Mouse (Mus musculus) neural tube, embryonic 14.5 days (tissue): ENCODE data around the gene Plxnc1. TPM values are rescaled to one million over a fixed set of nuclear protein-coding genes. Genes with fewer than 3 reads are reported as not detected.

Experiments used
- ATAC-seq: fragments of 200-750 bp; cut with Nextera tagmentation; 2 replicates; pipeline ENCODE4 v1.8.0; 2017; ENCODE audit warnings: low read depth, mild to moderate bottlenecking, moderate TSS enrichment, moderate library complexity
- H3K27ac ChIP-seq: fragments of 300-500 bp; sonication (generic); 2 replicates; pipeline ENCODE4 v1.5.1; 2014; ENCODE audit warnings: low read depth, mild to moderate bottlenecking, control low read depth, low read length, moderate library complexity, mixed read lengths
- H3K27me3 ChIP-seq: fragments of 300-500 bp; sonication (generic); 2 replicates; pipeline ENCODE4 v1.6.1; 2014; ENCODE audit warnings: low read length; ENCODE audit not compliant: control insufficient read depth, insufficient read depth
- H3K36me3 ChIP-seq: fragments of 300-500 bp; sonication (generic); 2 replicates; pipeline ENCODE4 v1.6.1; 2014; ENCODE audit warnings: low read length, mixed read lengths; ENCODE audit not compliant: control insufficient read depth, insufficient read depth
- H3K4me1 ChIP-seq: fragments of 300-500 bp; sonication (generic); 2 replicates; pipeline ENCODE4 v1.6.1; 2014; ENCODE audit warnings: low read length; ENCODE audit not compliant: control insufficient read depth, insufficient read depth
- H3K4me2 ChIP-seq: fragments of 300-500 bp; sonication (generic); 2 replicates; pipeline ENCODE4 v1.6.1; 2014; ENCODE audit warnings: mild to moderate bottlenecking, low read depth, low read length, control low read depth
- H3K4me3 ChIP-seq: fragments of 300-500 bp; sonication (generic); 2 replicates; pipeline ENCODE4 v1.5.1; 2014; ENCODE audit warnings: low read depth, low read length, control low read depth, mixed read lengths
- H3K9ac ChIP-seq: fragments of 300-500 bp; sonication (generic); replicated peaks from 2 replicates; pipeline ENCODE4 v1.6.1; 2014; ENCODE audit warnings: low read depth, mild to moderate bottlenecking, control low read depth, low read length, mixed read lengths
- H3K9me3 ChIP-seq: fragments of 300-500 bp; sonication (generic); 2 replicates; pipeline ENCODE4 v1.6.1; 2016; ENCODE audit warnings: low read length; ENCODE audit not compliant: control insufficient read depth
- WGBS: fragments of 180-500 bp; shearing (Covaris S2); extraction: QIAGEN DNeasy Blood & Tissue Kit; methylation state at CpG from one replicate; pipeline ENCODE4 v1.1.7; 2014; 5-methylcytosine and 5-hydroxymethylcytosine counted together
- polyA plus RNA-seq: library from polyadenylated mRNA; unstranded; fragments of >200 nt; fragmentation: Nextera tagmentation; extraction: Ambion mirVana; gene quantifications from 2 replicates; pipeline ENCODE4 v1.2.1, GENCODE M21; 2014

Gene Plxnc1
- polyA plus RNA-seq, 1 experiment from 2014 or later: 15.7 TPM

- Histone ChIP-seq H3K9ac (no peak overlapping the region), H3K36me3 (no peaks in the 10 kb centered on the region), H3K27me3 (no peaks in the 10 kb centered on the region), H3K4me1 (no peaks in the 10 kb centered on the region), H3K27ac (no peak overlapping the region), H3K9me3 (no peaks in the 10 kb centered on the region), H3K4me2 (no peak overlapping the region), H3K4me3 (no peak overlapping the region)
- 46% methylated on average over 2 of the region's 2 CpGs for WGBS
- no peak for ATAC-seq
Measured at GRCm38 (mm10) chr10:94919960-94920359, 24.7 kb downstream of the Plxnc1 start.

- 70% methylated on average over 12 of the region's 12 CpGs for WGBS
- no peak overlapping the region for H3K4me2 ChIP-seq
- H3K27me3 ChIP-seq: no peaks in the 10 kb centered on the region
- H3K27ac ChIP-seq: no peak overlapping the region
- no peak for ATAC-seq
- H3K9ac ChIP-seq: no peak overlapping the region
- no peaks in the 10 kb centered on the region for H3K4me1 ChIP-seq
- no peaks in the 10 kb centered on the region for H3K36me3 ChIP-seq
- no peak overlapping the region for H3K4me3 ChIP-seq
- H3K9me3 ChIP-seq: no peaks in the 10 kb centered on the region
Measured at GRCm38 (mm10) chr10:94919552-94919951, 25.1 kb downstream of the Plxnc1 start.

GRCm38 (mm10) chr10:94918618-94919017 is 26.0 kb downstream of the Plxnc1 start:
- no peaks in the 10 kb centered on the region for H3K27me3 ChIP-seq
- no peak overlapping the region for H3K9ac ChIP-seq
- no peak overlapping the region for H3K27ac ChIP-seq
- H3K4me1 ChIP-seq: no peaks in the 10 kb centered on the region
- WGBS: 88% methylated on average over 7 of the region's 7 CpGs
- H3K4me3 ChIP-seq: no peak overlapping the region
- ATAC-seq: no peak
- H3K4me2 ChIP-seq: no peak overlapping the region
- no peaks in the 10 kb centered on the region for H3K36me3 ChIP-seq
- H3K9me3 ChIP-seq: no peaks in the 10 kb centered on the region

- no peak for ATAC-seq
- H3K27ac ChIP-seq: no peak overlapping the region
- no peaks in the 10 kb centered on the region for H3K36me3 ChIP-seq
- WGBS: 47% methylated on average over 2 of the region's 2 CpGs
- no peaks in the 10 kb centered on the region for H3K9me3 ChIP-seq
- no peaks in the 10 kb centered on the region for H3K27me3 ChIP-seq
- no peak overlapping the region for H3K4me3 ChIP-seq
- H3K4me2 ChIP-seq: no peak overlapping the region
- no peaks in the 10 kb centered on the region for H3K4me1 ChIP-seq
- H3K9ac ChIP-seq: no peak overlapping the region
Measured at GRCm38 (mm10) chr10:94917990-94918389, 26.6 kb downstream of the Plxnc1 start.

GRCm38 (mm10) chr10:94917354-94917753 is 27.3 kb downstream of the Plxnc1 start:
- no peak for ATAC-seq
- Histone ChIP-seq H3K4me2 (no peak overlapping the region), H3K9ac (no peak overlapping the region), H3K36me3 (no peaks in the 10 kb centered on the region), H3K27me3 (no peaks in the 10 kb centered on the region), H3K4me3 (no peak overlapping the region), H3K27ac (no peak overlapping the region), H3K9me3 (no peaks in the 10 kb centered on the region), H3K4me1 (no peaks in the 10 kb centered on the region)
- 66% methylated on average over 4 of the region's 4 CpGs for WGBS

GRCm38 (mm10) chr10:94916610-94917009 is 28.0 kb downstream of the Plxnc1 start:
- H3K4me3 ChIP-seq: no peak overlapping the region
- no peaks in the 10 kb centered on the region for H3K4me1 ChIP-seq
- H3K9ac ChIP-seq: no peak overlapping the region
- no peak for ATAC-seq
- no peaks in the 10 kb centered on the region for H3K27me3 ChIP-seq
- H3K36me3 ChIP-seq: no peaks in the 10 kb centered on the region
- H3K27ac ChIP-seq: no peak overlapping the region
- no peak overlapping the region for H3K4me2 ChIP-seq
- 83% methylated on average over 7 of the region's 7 CpGs for WGBS
- no peaks in the 10 kb centered on the region for H3K9me3 ChIP-seq

GRCm38 (mm10) chr10:94915746-94916145 is 28.9 kb downstream of the Plxnc1 start:
- no peak for ATAC-seq
- no peak overlapping the region for H3K9ac ChIP-seq
- no peak overlapping the region for H3K27ac ChIP-seq
- no peaks in the 10 kb centered on the region for H3K4me1 ChIP-seq
- H3K36me3 ChIP-seq: no peaks in the 10 kb centered on the region
- no peaks in the 10 kb centered on the region for H3K27me3 ChIP-seq
- WGBS: 97% methylated on average over 6 of the region's 6 CpGs
- H3K9me3 ChIP-seq: no peaks in the 10 kb centered on the region
- no peak overlapping the region for H3K4me3 ChIP-seq
- H3K4me2 ChIP-seq: no peak overlapping the region

- H3K4me1 ChIP-seq: no peaks in the 10 kb centered on the region
- no peaks in the 10 kb centered on the region for H3K36me3 ChIP-seq
- ATAC-seq: no peak
- no peak overlapping the region for H3K4me3 ChIP-seq
- WGBS: 88% methylated on average over 11 of the region's 11 CpGs
- no peak overlapping the region for H3K27ac ChIP-seq
- no peaks in the 10 kb centered on the region for H3K27me3 ChIP-seq
- H3K9ac ChIP-seq: no peak overlapping the region
- H3K9me3 ChIP-seq: no peaks in the 10 kb centered on the region
- H3K4me2 ChIP-seq: no peak overlapping the region
Measured at GRCm38 (mm10) chr10:94914081-94914480, 30.6 kb downstream of the Plxnc1 start.

- Histone ChIP-seq H3K36me3 (no peaks in the 10 kb centered on the region), H3K9me3 (no peaks in the 10 kb centered on the region), H3K4me2 (no peak overlapping the region), H3K27me3 (no peaks in the 10 kb centered on the region), H3K27ac (no peak overlapping the region), H3K9ac (no peak overlapping the region), H3K4me3 (no peak overlapping the region), H3K4me1 (no peaks in the 10 kb centered on the region)
- 75% methylated on average over 5 of the region's 5 CpGs for WGBS
- no peak for ATAC-seq
Measured at GRCm38 (mm10) chr10:94913336-94913739, 31.3 kb downstream of the Plxnc1 start.

GRCm38 (mm10) chr10:94912551-94912950 is 32.1 kb downstream of the Plxnc1 start:
- no peak for ATAC-seq
- Histone ChIP-seq H3K4me3 (no peak overlapping the region), H3K4me2 (no peak overlapping the region), H3K27me3 (no peaks in the 10 kb centered on the region), H3K27ac (no peak overlapping the region), H3K36me3 (no peaks in the 10 kb centered on the region), H3K4me1 (no peaks in the 10 kb centered on the region), H3K9me3 (no peaks in the 10 kb centered on the region), H3K9ac (no peak overlapping the region)
- 97% methylated on average over 1 of the region's 1 CpGs for WGBS
